Mouse (Mus musculus): ENCODE measurements around the gene March10. TPM values are rescaled to one million over a fixed set of nuclear protein-coding genes. Genes with fewer than 3 reads are reported as not detected.

Gene March10
- polyA plus RNA-seq, 1 experiment from 2014 or later: not detected

DNA sequence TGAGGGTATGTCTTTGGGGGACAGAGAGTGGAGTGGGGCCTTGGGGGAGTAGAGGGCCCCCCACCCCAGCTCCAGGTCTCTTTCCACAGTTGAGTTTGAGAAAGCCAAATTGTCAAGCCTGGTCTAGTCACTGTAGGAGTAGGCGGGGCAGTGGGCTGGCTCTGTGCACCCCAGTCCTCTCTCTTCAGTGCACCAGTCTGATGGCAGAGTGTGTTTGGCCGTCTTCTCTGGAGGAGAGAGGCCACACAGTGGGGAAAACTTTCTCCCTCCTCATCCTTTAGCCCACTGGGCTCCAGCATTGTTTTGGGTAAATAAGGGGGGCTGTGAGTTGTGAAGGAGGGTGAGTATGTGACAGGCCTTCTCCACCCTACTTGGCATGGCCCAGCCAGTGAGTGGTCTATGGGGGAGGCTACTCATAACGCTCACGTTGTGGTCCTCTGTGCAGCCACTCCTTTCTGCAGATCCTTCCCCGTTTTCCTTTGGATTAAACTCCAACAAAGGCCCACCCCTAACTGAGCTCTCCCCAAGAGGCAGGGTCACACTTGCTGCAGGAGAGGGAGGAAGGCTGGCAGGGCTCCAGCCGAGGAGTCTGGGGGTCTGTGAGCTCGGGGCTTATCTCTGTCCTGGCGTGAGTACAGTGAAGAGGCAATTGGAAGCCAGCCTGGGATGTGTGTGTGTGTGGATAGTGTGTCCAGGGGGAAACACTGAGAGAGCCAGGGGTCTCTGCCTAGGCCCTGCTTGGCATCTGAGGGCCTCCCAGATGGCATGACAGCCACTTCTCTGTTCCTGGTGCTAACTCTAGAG lies 122.5 kb downstream of the March10 start:
- Histone ChIP-seq H3K36me3 (replicated peaks) (0 out of 2 replicates have a peak, but pooled peaks cover 10% of the 10 kb centered on the region), H3K4me3 (replicated peaks) (no peak overlapping the region), H3K27me3 (no peaks in the 10 kb centered on the region), H3K4me1 (0 out of 2 replicates have a peak, but pooled peaks cover 5% of the 10 kb centered on the region), H3K27ac (no peak overlapping the region), H3K4me2 (no peak overlapping the region), H3K9me3 (no peaks in the 10 kb centered on the region), H3K9ac (no peak overlapping the region)
- no peak for ATAC-seq (ENCODE audit: low FRiP score)
- WGBS: 62% methylated on average over 8 of the region's 8 CpGs

DNA sequence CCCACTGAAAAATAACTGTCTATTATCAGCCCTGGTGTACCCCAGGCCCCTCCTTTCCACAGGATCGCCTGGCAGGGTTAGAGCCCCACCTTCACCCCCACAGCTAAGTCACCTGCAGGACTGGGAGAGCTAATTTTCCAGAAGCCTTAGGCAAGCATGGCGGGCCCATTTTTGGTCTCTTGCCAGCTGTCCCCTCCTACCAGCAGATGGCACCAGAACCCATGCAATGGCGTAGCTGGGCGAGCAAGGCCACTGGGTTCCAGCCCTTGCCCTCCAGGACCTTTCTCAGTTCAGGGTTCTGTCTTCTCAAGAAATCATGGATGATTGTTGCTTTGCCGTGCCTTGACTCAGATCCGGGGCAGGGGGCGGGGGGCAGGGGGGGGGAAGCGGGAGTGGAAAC lies 124.1 kb downstream of the March10 start:
- H3K9ac ChIP-seq: no peak overlapping the region
- 0 out of 2 replicates have a peak, but pooled peaks cover 5% of the 10 kb centered on the region for H3K4me1 ChIP-seq
- H3K4me2 ChIP-seq: no peak overlapping the region
- 0 out of 2 replicates have a peak, but pooled peaks have one; percentile 28 for ATAC-seq (ENCODE audit: low FRiP score)
- no peaks in the 10 kb centered on the region for H3K27me3 ChIP-seq
- H3K9me3 ChIP-seq: no peaks in the 10 kb centered on the region
- peaks cover 15% of the 10 kb centered on the region; the same call in 1 of the 2 replicates for H3K36me3 ChIP-seq (replicated peaks)
- H3K27ac ChIP-seq: no peak overlapping the region
- WGBS: 79% methylated on average over 8 of the region's 8 CpGs
- no peak overlapping the region for H3K4me3 ChIP-seq (replicated peaks)

DNA sequence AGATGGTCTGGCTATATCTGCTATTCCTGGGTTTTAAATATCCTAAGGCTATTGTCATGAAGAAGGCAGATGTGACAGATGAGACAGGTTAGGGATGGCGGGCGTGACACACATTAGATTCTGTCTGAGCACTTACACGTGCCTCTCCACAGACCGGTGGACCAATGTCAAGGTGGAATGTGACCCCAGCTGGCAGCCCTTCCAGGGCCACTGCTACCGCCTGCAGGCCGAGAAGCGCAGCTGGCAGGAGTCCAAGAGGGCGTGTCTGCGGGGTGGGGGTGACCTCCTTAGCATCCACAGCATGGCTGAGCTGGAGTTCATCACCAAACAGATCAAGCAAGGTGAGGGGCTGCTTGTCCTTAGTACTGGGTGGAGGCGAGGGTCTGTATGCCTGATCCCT lies 124.8 kb downstream of the March10 start:
- Histone ChIP-seq H3K4me3 (replicated peaks) (no peak overlapping the region), H3K9me3 (no peaks in the 10 kb centered on the region), H3K36me3 (replicated peaks) (peaks cover 14% of the 10 kb centered on the region; the same call in 1 of the 2 replicates), H3K27ac (no peak overlapping the region), H3K27me3 (no peaks in the 10 kb centered on the region), H3K4me2 (no peak overlapping the region), H3K4me1 (0 out of 2 replicates have a peak, but pooled peaks cover 5% of the 10 kb centered on the region), H3K9ac (0 out of 2 replicates have a peak overlapping the region, but pooled peaks have one; percentile 1)
- 61% methylated on average over 10 of the region's 10 CpGs for WGBS
- no peak for ATAC-seq (ENCODE audit: low FRiP score)

DNA sequence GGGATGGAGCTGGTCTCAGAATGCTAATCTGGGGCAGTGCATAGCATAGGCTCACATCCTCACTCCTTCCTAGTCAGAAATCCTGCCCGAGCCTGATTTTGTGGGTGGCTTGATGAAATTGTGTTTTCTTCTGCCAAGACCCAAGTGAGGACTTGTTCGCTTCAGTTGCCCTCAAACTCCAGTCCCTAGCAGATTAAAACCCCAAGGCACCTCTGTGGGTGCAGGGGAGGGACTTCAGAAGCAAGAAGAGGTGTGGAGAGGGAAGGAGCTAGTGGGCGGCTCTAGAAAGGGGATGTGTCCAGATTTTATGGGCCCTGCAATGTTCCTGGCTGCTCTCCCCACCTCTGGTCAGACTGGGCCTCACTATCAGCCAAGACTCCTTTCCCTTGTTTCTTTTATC lies 125.4 kb downstream of the March10 start:
- H3K4me1 ChIP-seq: 0 out of 2 replicates have a peak, but pooled peaks cover 5% of the 10 kb centered on the region
- no peak overlapping the region for H3K4me3 ChIP-seq (replicated peaks)
- 93% methylated on average over 3 of the region's 3 CpGs for WGBS
- H3K9me3 ChIP-seq: no peaks in the 10 kb centered on the region
- ATAC-seq (ENCODE audit: low FRiP score): no peak
- H3K9ac ChIP-seq: no peak overlapping the region
- H3K36me3 ChIP-seq (replicated peaks): peaks cover 14% of the 10 kb centered on the region; the same call in 1 of the 2 replicates
- H3K27me3 ChIP-seq: no peaks in the 10 kb centered on the region
- no peak overlapping the region for H3K4me2 ChIP-seq
- H3K27ac ChIP-seq: no peak overlapping the region

DNA sequence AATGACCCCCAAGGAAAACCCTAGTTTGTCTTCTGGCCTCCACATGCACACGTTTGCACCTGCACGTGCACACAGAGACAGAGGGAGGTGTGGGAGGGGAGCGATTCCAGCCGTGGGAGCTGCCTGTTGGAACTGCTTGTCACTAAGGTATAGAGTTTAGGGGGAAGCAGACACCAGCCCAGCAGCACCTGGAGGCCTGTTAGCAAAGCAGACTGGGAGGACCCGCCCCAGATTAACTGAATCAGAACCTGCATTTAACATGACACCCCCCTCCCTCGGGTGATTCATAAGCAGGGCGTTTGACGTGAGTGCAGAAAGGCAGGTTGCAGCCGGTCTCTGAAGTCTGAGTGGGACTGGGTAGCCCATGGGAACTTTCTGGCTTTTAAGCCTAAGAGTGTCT lies 126.6 kb downstream of the March10 start:
- Histone ChIP-seq H3K36me3 (replicated peaks) (peaks cover 18% of the 10 kb centered on the region; the same call in 1 of the 2 replicates), H3K9ac (no peak overlapping the region), H3K9me3 (no peaks in the 10 kb centered on the region), H3K27me3 (no peaks in the 10 kb centered on the region), H3K4me1 (0 out of 2 replicates have a peak, but pooled peaks cover 5% of the 10 kb centered on the region), H3K4me2 (no peak overlapping the region), H3K27ac (no peak overlapping the region), H3K4me3 (replicated peaks) (no peak overlapping the region)
- no peak for ATAC-seq (ENCODE audit: low FRiP score)
- WGBS: 81% methylated on average over 9 of the region's 9 CpGs

DNA sequence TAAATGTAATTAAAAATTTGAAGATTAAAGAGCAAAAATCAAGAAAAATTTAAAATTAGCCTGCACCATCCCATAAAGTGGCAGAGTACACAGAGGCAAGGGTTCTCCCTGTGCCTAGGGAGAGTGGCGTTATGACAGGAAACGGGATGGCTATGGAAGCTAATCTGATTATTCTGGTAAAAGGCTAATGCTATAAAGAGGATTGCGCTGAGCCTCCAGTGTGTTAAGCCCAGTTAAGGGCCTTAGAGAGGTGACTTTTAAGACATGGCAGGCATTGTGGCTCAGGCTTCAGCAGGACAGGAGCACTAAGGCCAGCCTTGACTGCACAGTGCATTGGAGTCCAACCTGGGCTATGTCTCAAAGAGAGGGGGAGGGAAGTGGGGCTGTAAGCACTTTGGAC lies 129.4 kb downstream of the March10 start:
- H3K36me3 ChIP-seq (replicated peaks): peaks cover 18% of the 10 kb centered on the region; the same call in 1 of the 2 replicates
- no peaks in the 10 kb centered on the region for H3K9me3 ChIP-seq
- no peaks in the 10 kb centered on the region for H3K27me3 ChIP-seq
- no peak overlapping the region for H3K9ac ChIP-seq
- ATAC-seq (ENCODE audit: low FRiP score): no peak
- 79% methylated on average over 3 of the region's 3 CpGs for WGBS
- H3K4me3 ChIP-seq (replicated peaks): no peak overlapping the region
- H3K4me1 ChIP-seq: 0 out of 2 replicates have a peak, but pooled peaks cover 5% of the 10 kb centered on the region
- no peak overlapping the region for H3K27ac ChIP-seq
- H3K4me2 ChIP-seq: no peak overlapping the region

DNA sequence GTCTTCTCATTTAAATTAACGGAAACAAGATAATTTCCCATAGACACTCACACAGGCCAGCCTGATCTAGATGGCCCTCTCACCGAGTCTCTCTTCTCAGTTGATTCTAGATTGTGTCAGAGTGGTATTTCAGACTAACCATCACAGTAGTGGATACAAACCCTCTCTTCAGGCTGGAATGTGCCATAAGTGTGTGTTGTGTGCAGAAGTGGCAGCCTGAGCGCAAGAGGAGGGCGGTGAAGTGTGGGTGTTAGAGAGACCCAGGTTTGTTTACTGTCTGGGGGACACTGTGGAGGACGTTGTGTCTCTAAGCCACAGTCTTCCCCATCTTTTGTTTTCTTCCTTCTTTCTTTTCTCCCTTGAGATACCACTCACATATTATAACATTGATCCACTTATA lies 133.0 kb downstream of the March10 start:
- WGBS: 85% methylated on average over 5 of the region's 5 CpGs
- Histone ChIP-seq H3K4me3 (replicated peaks) (no peak overlapping the region), H3K4me2 (no peak overlapping the region)

DNA sequence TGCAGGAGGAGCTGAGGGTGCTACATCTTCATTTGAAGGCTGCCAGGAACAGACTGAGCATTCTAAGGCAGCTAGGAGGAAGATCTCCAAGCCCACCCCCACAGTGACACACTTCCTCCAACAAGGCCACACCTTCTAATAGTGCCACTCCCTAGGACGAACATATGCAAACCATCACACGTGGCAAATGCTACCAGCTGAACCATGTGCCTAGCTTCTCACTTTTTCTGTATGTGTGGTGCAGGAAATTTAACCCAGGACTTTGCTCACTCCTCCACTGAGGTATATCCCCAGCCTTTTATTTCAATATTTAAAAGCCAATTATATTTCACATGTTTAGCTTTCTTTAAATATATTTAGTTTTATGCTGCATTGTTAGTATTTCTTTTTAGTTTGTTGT lies 135.4 kb downstream of the March10 start:
- Histone ChIP-seq H3K27me3 (no peaks in the 10 kb centered on the region), H3K4me2 (no peak overlapping the region), H3K4me1 (no peaks in the 10 kb centered on the region), H3K9ac (no peak overlapping the region), H3K27ac (no peak overlapping the region), H3K36me3 (replicated peaks) (0 out of 2 replicates have a peak, but pooled peaks cover 8% of the 10 kb centered on the region), H3K4me3 (replicated peaks) (no peak overlapping the region), H3K9me3 (no peaks in the 10 kb centered on the region)
- ATAC-seq (ENCODE audit: low FRiP score): no peak
- WGBS: 94% methylated on average over 2 of the region's 2 CpGs

More for the DNA sequence above, 133.0 kb downstream of the March10 start:
- no peaks in the 10 kb centered on the region for H3K9me3 ChIP-seq
- H3K36me3 ChIP-seq (replicated peaks): peaks cover 17% of the 10 kb centered on the region; the same call in 1 of the 2 replicates
- H3K4me1 ChIP-seq: no peaks in the 10 kb centered on the region
- no peak for ATAC-seq (ENCODE audit: low FRiP score)
- H3K27ac ChIP-seq: no peak overlapping the region
- no peaks in the 10 kb centered on the region for H3K27me3 ChIP-seq
- H3K9ac ChIP-seq: no peak overlapping the region

DNA sequence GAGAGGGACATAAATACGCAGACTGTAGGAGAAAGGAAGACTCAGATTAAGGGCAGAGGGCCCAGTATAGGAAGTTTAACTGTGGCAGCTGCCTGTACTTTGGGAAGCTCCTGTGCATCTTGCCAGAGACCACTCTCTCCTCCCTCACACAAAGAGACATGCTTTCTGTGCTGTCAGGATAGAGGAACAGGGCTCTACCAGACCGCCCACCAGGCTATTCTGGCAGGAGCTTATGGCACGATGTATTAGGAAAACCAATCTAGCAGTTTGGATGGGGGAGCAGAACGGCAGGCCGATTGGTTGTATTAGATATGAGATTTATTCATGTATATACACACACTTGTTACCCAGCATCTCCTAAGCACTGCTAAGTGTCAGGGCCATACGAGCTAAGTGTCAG lies 138.8 kb downstream of the March10 start:
- ATAC-seq (ENCODE audit: low FRiP score): no peak
- H3K4me2 ChIP-seq: no peak overlapping the region
- WGBS: 94% methylated on average over 6 of the region's 6 CpGs
- H3K9ac ChIP-seq: no peak overlapping the region
- peaks cover 29% of the 10 kb centered on the region for H3K4me1 ChIP-seq
- no peaks in the 10 kb centered on the region for H3K9me3 ChIP-seq
- H3K27me3 ChIP-seq: no peaks in the 10 kb centered on the region
- no peak overlapping the region for H3K4me3 ChIP-seq (replicated peaks)
- no peak overlapping the region for H3K27ac ChIP-seq
- 0 out of 2 replicates have a peak, but pooled peaks cover 3% of the 10 kb centered on the region for H3K36me3 ChIP-seq (replicated peaks)

DNA sequence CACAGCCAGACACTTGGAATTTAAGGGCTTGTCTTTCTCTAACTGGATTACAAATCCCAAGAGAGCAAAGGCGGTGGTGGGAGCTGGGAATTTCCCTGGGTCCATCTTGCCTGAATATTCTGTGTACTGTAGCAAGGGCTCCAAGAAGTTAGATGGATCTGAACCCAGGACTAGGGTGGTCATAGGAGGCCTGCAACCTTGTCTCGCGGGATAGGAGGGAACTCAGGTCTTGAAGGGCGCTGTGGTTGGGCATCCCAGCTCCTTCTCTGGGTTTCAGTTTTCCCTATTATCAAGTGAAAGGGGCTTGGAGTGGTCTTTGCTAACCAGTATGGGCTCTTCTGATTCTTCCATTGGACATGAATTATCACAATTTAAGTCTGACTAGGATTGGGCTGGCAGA lies 140.4 kb downstream of the March10 start:
- Histone ChIP-seq H3K27me3 (no peaks in the 10 kb centered on the region), H3K4me3 (replicated peaks) (no peak overlapping the region), H3K4me2 (no peak overlapping the region), H3K9ac (no peak overlapping the region), H3K9me3 (no peaks in the 10 kb centered on the region), H3K27ac (no peak overlapping the region), H3K36me3 (replicated peaks) (0 out of 2 replicates have a peak, but pooled peaks cover 2% of the 10 kb centered on the region), H3K4me1 (peaks cover 45% of the 10 kb centered on the region)
- ATAC-seq (ENCODE audit: low FRiP score): no peak
- WGBS: 96% methylated on average over 4 of the region's 4 CpGs

DNA sequence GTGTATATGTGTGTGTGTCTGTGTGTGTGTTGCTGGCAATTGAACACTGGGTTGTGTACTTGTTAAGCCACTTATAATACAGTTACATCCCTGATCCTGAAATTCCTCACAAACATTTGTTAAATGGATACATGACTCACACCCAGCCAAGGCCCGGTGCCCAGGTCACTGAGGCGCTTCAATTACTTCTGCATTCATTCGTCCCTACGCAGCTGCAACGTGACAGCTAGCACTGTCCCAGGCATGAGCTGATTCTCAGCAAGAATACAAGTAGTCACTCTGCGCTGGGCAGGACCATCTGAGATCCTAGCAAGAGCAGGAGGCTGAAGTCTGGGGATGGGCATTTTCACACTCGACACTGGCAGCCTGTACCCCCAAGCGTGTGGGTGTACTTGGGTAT lies 141.2 kb downstream of the March10 start:
- H3K36me3 ChIP-seq (replicated peaks): no peaks in the 10 kb centered on the region
- no peak overlapping the region for H3K9ac ChIP-seq
- no peak overlapping the region for H3K27ac ChIP-seq
- no peak overlapping the region for H3K4me3 ChIP-seq (replicated peaks)
- no peak overlapping the region for H3K4me2 ChIP-seq
- WGBS: 77% methylated on average over 8 of the region's 8 CpGs
- no peaks in the 10 kb centered on the region for H3K9me3 ChIP-seq
- ATAC-seq (ENCODE audit: low FRiP score): no peak
- H3K27me3 ChIP-seq: no peaks in the 10 kb centered on the region
- H3K4me1 ChIP-seq: peaks cover 45% of the 10 kb centered on the region

DNA sequence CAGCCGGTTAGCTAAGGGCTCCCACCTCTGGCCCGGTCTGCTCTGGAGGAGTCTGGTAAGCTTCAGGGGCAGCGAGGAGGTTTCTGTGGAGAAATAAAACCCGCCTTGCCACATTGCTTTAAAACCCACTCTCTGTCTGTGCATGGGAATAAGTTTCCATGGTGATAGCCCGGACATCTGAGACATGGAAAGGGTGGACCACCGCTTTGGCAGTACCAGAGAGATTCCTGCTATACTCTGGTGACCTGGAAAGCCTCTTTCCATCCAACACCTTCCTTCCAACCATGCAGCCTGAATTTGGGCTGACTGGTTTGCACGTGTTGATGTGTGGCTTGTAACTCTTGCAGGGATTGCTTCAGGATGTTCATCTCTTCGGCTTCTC lies 142.9 kb downstream of the March10 start:
- no peak for ATAC-seq (ENCODE audit: low FRiP score)
- Histone ChIP-seq H3K4me1 (peaks cover 45% of the 10 kb centered on the region), H3K36me3 (replicated peaks) (no peaks in the 10 kb centered on the region; the same call in 1 of the 2 replicates), H3K27me3 (no peaks in the 10 kb centered on the region), H3K9ac (no peak overlapping the region), H3K9me3 (no peaks in the 10 kb centered on the region), H3K4me3 (replicated peaks) (no peak overlapping the region), H3K4me2 (no peak overlapping the region), H3K27ac (peak overlapping the region; percentile 74)
- 58% methylated on average over 8 of the region's 8 CpGs for WGBS
